Mouse (Mus musculus): ENCODE data around the gene Ptprd.

Gene Ptprd

GRCm38 (mm10) chr4:76656734-76657133, 1555.0 kb downstream of the Ptprd start:
- H3K9me3 ChIP-seq (ENCODE audit: low read length) = no peaks in the 10 kb centered on the region
- no peaks in the 10 kb centered on the region for H3K36me3 ChIP-seq (ENCODE audit: insufficient read depth, low read length)
- no peak overlapping the region for H3K4me3 ChIP-seq (replicated peaks; ENCODE audit: low read length)
- peaks cover 7% of the 10 kb centered on the region for H3K4me1 ChIP-seq (replicated peaks; ENCODE audit: low read depth, low read length)
- TF ChIP-seq POU5F1 (IDR thresholded peaks at IDR 0.05; ENCODE audit: borderline replicate concordance, low read length) (no peak), NANOG (IDR thresholded peaks at IDR 0.05; ENCODE audit: borderline replicate concordance, low read length) (no peak)
- no peaks in the 10 kb centered on the region for H3K27me3 ChIP-seq (ENCODE audit: insufficient read depth, low read length)

- no peaks in the 10 kb centered on the region for H3K27me3 ChIP-seq (ENCODE audit: insufficient read depth, low read length)
- H3K9me3 ChIP-seq (ENCODE audit: low read length) = no peaks in the 10 kb centered on the region
- no peak overlapping the region for H3K4me3 ChIP-seq (replicated peaks; ENCODE audit: low read length)
- peaks cover 7% of the 10 kb centered on the region for H3K4me1 ChIP-seq (replicated peaks; ENCODE audit: low read depth, low read length)
- TF ChIP-seq POU5F1 (IDR thresholded peaks at IDR 0.05; ENCODE audit: borderline replicate concordance, low read length) (no peak), CTCF (conservative IDR thresholded peaks at IDR 0.05; ENCODE audit: low read length) (no peak), NANOG (IDR thresholded peaks at IDR 0.05; ENCODE audit: borderline replicate concordance, low read length) (no peak)
- H3K36me3 ChIP-seq (ENCODE audit: insufficient read depth, low read length) = no peaks in the 10 kb centered on the region
Measured at GRCm38 (mm10) chr4:76652971-76653370, 1558.8 kb downstream of the Ptprd start.

GRCm38 (mm10) chr4:76621740-76622139, 1590.0 kb downstream of the Ptprd start:
- Histone ChIP-seq H3K36me3 (ENCODE audit: insufficient read depth, low read length) (no peaks in the 10 kb centered on the region), H3K27me3 (ENCODE audit: insufficient read depth, low read length) (no peaks in the 10 kb centered on the region), H3K4me3 (replicated peaks; ENCODE audit: low read length) (no peak overlapping the region), H3K9me3 (ENCODE audit: low read length) (no peaks in the 10 kb centered on the region), H3K4me1 (replicated peaks; ENCODE audit: low read depth, low read length) (no peaks in the 10 kb centered on the region)
- no peak for TF ChIP-seq POU5F1 (IDR thresholded peaks at IDR 0.05; ENCODE audit: borderline replicate concordance, low read length)
- TF ChIP-seq CTCF (conservative IDR thresholded peaks at IDR 0.05; ENCODE audit: low read length) = no peak
- TF ChIP-seq NANOG (IDR thresholded peaks at IDR 0.05; ENCODE audit: borderline replicate concordance, low read length) = no peak

GRCm38 (mm10) chr4:76616614-76617013, 1595.1 kb downstream of the Ptprd start:
- Histone ChIP-seq H3K9me3 (ENCODE audit: low read length) (no peaks in the 10 kb centered on the region), H3K36me3 (ENCODE audit: insufficient read depth, low read length) (no peaks in the 10 kb centered on the region), H3K4me1 (replicated peaks; ENCODE audit: low read depth, low read length) (no peaks in the 10 kb centered on the region), H3K4me3 (replicated peaks; ENCODE audit: low read length) (no peak overlapping the region), H3K27me3 (ENCODE audit: insufficient read depth, low read length) (no peaks in the 10 kb centered on the region)
- no peak for TF ChIP-seq POU5F1 (IDR thresholded peaks at IDR 0.05; ENCODE audit: borderline replicate concordance, low read length)
- TF ChIP-seq NANOG (IDR thresholded peaks at IDR 0.05; ENCODE audit: borderline replicate concordance, low read length) = no peak
- no peak for TF ChIP-seq CTCF (conservative IDR thresholded peaks at IDR 0.05; ENCODE audit: low read length)

- H3K27me3 ChIP-seq (ENCODE audit: insufficient read depth, low read length) = no peaks in the 10 kb centered on the region
- H3K4me1 ChIP-seq (replicated peaks; ENCODE audit: low read depth, low read length) = no peaks in the 10 kb centered on the region
- no peak overlapping the region for H3K4me3 ChIP-seq (replicated peaks; ENCODE audit: low read length)
- no peak for TF ChIP-seq NANOG (IDR thresholded peaks at IDR 0.05; ENCODE audit: borderline replicate concordance, low read length)
- TF ChIP-seq POU5F1 (IDR thresholded peaks at IDR 0.05; ENCODE audit: borderline replicate concordance, low read length) = no peak
- no peak for TF ChIP-seq CTCF (conservative IDR thresholded peaks at IDR 0.05; ENCODE audit: low read length)
- H3K36me3 ChIP-seq (ENCODE audit: insufficient read depth, low read length) = no peaks in the 10 kb centered on the region
- no peaks in the 10 kb centered on the region for H3K9me3 ChIP-seq (ENCODE audit: low read length)
Measured at GRCm38 (mm10) chr4:76608246-76608645, 1603.5 kb downstream of the Ptprd start.

- H3K4me3 ChIP-seq (replicated peaks; ENCODE audit: low read length) = no peak overlapping the region
- H3K4me1 ChIP-seq (replicated peaks; ENCODE audit: low read depth, low read length) = no peaks in the 10 kb centered on the region
- TF ChIP-seq CTCF (conservative IDR thresholded peaks at IDR 0.05; ENCODE audit: low read length) (no peak), NANOG (IDR thresholded peaks at IDR 0.05; ENCODE audit: borderline replicate concordance, low read length) (no peak), POU5F1 (IDR thresholded peaks at IDR 0.05; ENCODE audit: borderline replicate concordance, low read length) (no peak)
- H3K27me3 ChIP-seq (ENCODE audit: insufficient read depth, low read length) = no peaks in the 10 kb centered on the region
- no peaks in the 10 kb centered on the region for H3K36me3 ChIP-seq (ENCODE audit: insufficient read depth, low read length)
- no peaks in the 10 kb centered on the region for H3K9me3 ChIP-seq (ENCODE audit: low read length)
Measured at GRCm38 (mm10) chr4:76606808-76607207, 1605.0 kb downstream of the Ptprd start.

- Histone ChIP-seq H3K4me1 (replicated peaks; ENCODE audit: low read depth, low read length) (peaks cover 8% of the 10 kb centered on the region; the same call in 1 of the 2 replicates), H3K36me3 (ENCODE audit: insufficient read depth, low read length) (no peaks in the 10 kb centered on the region), H3K27me3 (ENCODE audit: insufficient read depth, low read length) (no peaks in the 10 kb centered on the region), H3K9me3 (ENCODE audit: low read length) (no peaks in the 10 kb centered on the region), H3K4me3 (replicated peaks; ENCODE audit: low read length) (no peak overlapping the region)
- TF ChIP-seq CTCF (conservative IDR thresholded peaks at IDR 0.05; ENCODE audit: low read length) = no peak
- no peak for TF ChIP-seq NANOG (IDR thresholded peaks at IDR 0.05; ENCODE audit: borderline replicate concordance, low read length)
- TF ChIP-seq POU5F1 (IDR thresholded peaks at IDR 0.05; ENCODE audit: borderline replicate concordance, low read length) = no peak
Measured at GRCm38 (mm10) chr4:76590722-76591121, 1621.0 kb downstream of the Ptprd start.

- Histone ChIP-seq H3K4me3 (replicated peaks; ENCODE audit: low read length) (no peak overlapping the region), H3K27me3 (ENCODE audit: insufficient read depth, low read length) (no peaks in the 10 kb centered on the region), H3K4me1 (replicated peaks; ENCODE audit: low read depth, low read length) (no peaks in the 10 kb centered on the region), H3K36me3 (ENCODE audit: insufficient read depth, low read length) (no peaks in the 10 kb centered on the region), H3K9me3 (ENCODE audit: low read length) (no peaks in the 10 kb centered on the region)
- TF ChIP-seq POU5F1 (IDR thresholded peaks at IDR 0.05; ENCODE audit: borderline replicate concordance, low read length) (no peak), CTCF (conservative IDR thresholded peaks at IDR 0.05; ENCODE audit: low read length) (no peak), NANOG (IDR thresholded peaks at IDR 0.05; ENCODE audit: borderline replicate concordance, low read length) (no peak)
Measured at GRCm38 (mm10) chr4:76583025-76583424, 1628.7 kb downstream of the Ptprd start.

GRCm38 (mm10) chr4:76566006-76566405, 1645.8 kb downstream of the Ptprd start:
- Histone ChIP-seq H3K27me3 (ENCODE audit: insufficient read depth, low read length) (no peaks in the 10 kb centered on the region), H3K4me1 (replicated peaks; ENCODE audit: low read depth, low read length) (no peaks in the 10 kb centered on the region), H3K9me3 (ENCODE audit: low read length) (no peaks in the 10 kb centered on the region), H3K36me3 (ENCODE audit: insufficient read depth, low read length) (no peaks in the 10 kb centered on the region), H3K4me3 (replicated peaks; ENCODE audit: low read length) (no peak overlapping the region)
- no peak for TF ChIP-seq NANOG (IDR thresholded peaks at IDR 0.05; ENCODE audit: borderline replicate concordance, low read length)
- no peak for TF ChIP-seq CTCF (conservative IDR thresholded peaks at IDR 0.05; ENCODE audit: low read length)
- TF ChIP-seq POU5F1 (IDR thresholded peaks at IDR 0.05; ENCODE audit: borderline replicate concordance, low read length) = no peak
